7 mouse cellular contexts compared by ENCODE assay signal in genomic region chr16:76370041-76370715, GRCm38 (mm10). TPM values are rescaled to one million over a fixed set of nuclear protein-coding genes. Genes with fewer than 3 reads are reported as not detected.
A peak's percentile ranks its signal among the peaks of the same experiment; 100 is the strongest.
DNase-seq lines count a peak whose midpoint lies in the region; ATAC-seq lines count a peak whose summit lies in the region.

No protein-coding gene starts in this region.

- H3K27ac ChIP-seq in heart, embryonic 12.5 days (ENCODE audit: poor library complexity, severe bottlenecking): no peak overlapping the region

- peaks cover 31% of the 10 kb centered on the region for H3K4me1 ChIP-seq in heart, embryonic 12.5 days (replicated peaks)

- H3K9me3 ChIP-seq in heart, embryonic 12.5 days (replicated peaks): no peaks in the 10 kb centered on the region

- no peaks in the 10 kb centered on the region for H3K36me3 ChIP-seq in heart, embryonic 12.5 days

- peak overlapping the region; percentile 5; the same call in 1 of the 2 replicates for H3K9ac ChIP-seq in heart, embryonic 12.5 days

- no peaks in the 10 kb centered on the region for H3K27me3 ChIP-seq in heart, embryonic 12.5 days (replicated peaks)

- H3K4me3 ChIP-seq in heart, embryonic 12.5 days: peak overlapping the region; percentile 95

- WGBS in heart, embryonic 12.5 days: 35% methylated on average over 6 of the region's 6 CpGs

- peak overlapping the region; percentile 79 for H3K4me2 ChIP-seq in heart, embryonic 12.5 days

- ATAC-seq in heart, embryonic 12.5 days (ENCODE audit: insufficient number of reproducible peaks, low FRiP score): peak; percentile 30; the same call in 1 of the 2 replicates
- ATAC-seq in megakaryocyte-erythroid progenitor cell, adult 5-6 weeks (replicated peaks; ENCODE audit: low FRiP score, low TSS enrichment, poor library complexity, severe bottlenecking): peak; percentile 69

- peak; percentile 51 for DNase-seq in A20 (ENCODE audit: low read depth, low spot score)
- DNase-seq in NIH3T3 (ENCODE audit: low read depth): peak; percentile 15
- peak; percentile 62 to 63 for DNase-seq in cerebellum, postnatal 36 days
- peak; percentile 44 for DNase-seq in kidney, postnatal 14 days
- peak; percentile 44 for DNase-seq in thymus, postnatal 4 days

RNA-seq across cellular contexts. Expression of gene Nrip1, which starts 3.4 kb away (rescaled TPM):
- 28.5 and 29.6 TPM in 2 replicates for polyA plus RNA-seq in heart, embryonic 12.5 days (2016; fragmentation: Nextera tagmentation; extraction: Ambion mirVana)
- 53.0 and 55.6 TPM in 2 replicates for total RNA-seq in megakaryocyte-erythroid progenitor cell, adult 5-6 weeks (2014; fragmentation: Nextera tagmentation)
- total RNA-seq in megakaryocyte-erythroid progenitor cell, adult 5-6 weeks (2017): 30.3 and 41.7 TPM in 2 replicates
